Mouse (Mus musculus): ENCODE data around the gene Abcf1. TPM values are rescaled to one million over a fixed set of nuclear protein-coding genes. Genes with fewer than 3 reads are reported as not detected.
A peak's percentile ranks its signal among the peaks of the same experiment; 100 is the strongest.
"Not testable (repeated sequence)": the region's sequence is repeated elsewhere in the genome, so short reads cannot be mapped to it uniquely, and the experiment has no call there.

Gene Abcf1
- total RNA-seq, 2 experiments from 2014 or later: 64.6 to 68.1 TPM

- DNase-seq: peak; percentile 89
Measured at GRCm38 (mm10) chr17:35979401-35980362, 10.1 kb upstream of the Abcf1 start, which contains the start of the genes Gnl1 and Prr3. Gnl1 (plus strand) TSS chr17:35979851. Prr3 (minus strand) TSS chr17:35980236.

- peak; percentile 19 for DNase-seq
Measured at GRCm38 (mm10) chr17:35978811-35979400, 9.3 kb upstream of the Abcf1 start.

- DNase-seq: no peak
Measured at GRCm38 (mm10) chr17:35972131-35972530, 2.6 kb upstream of the Abcf1 start.

- DNase-seq: no peak
Measured at GRCm38 (mm10) chr17:35967621-35968020, 1.9 kb downstream of the Abcf1 start.

GRCm38 (mm10) chr17:35963279-35963678, 6.3 kb downstream of the Abcf1 start:
- DNase-seq: no peak

- no peak for DNase-seq
Measured at GRCm38 (mm10) chr17:35958533-35959223, 10.9 kb downstream of the Abcf1 start.

GRCm38 (mm10) chr17:35954665-35955064, 14.9 kb downstream of the Abcf1 start:
- DNase-seq: no peak

- DNase-seq: not testable (repeated sequence)
Measured at GRCm38 (mm10) chr17:35952559-35952958, 17.0 kb downstream of the Abcf1 start.

GRCm38 (mm10) chr17:35950946-35951345, 18.6 kb downstream of the Abcf1 start:
- DNase-seq: not testable (repeated sequence)

GRCm38 (mm10) chr17:35939941-35940340, 29.6 kb downstream of the Abcf1 start:
- DNase-seq: no peak

- DNase-seq: no peak
Measured at GRCm38 (mm10) chr17:35939108-35939507, 30.5 kb downstream of the Abcf1 start.

- DNase-seq: no peak
Measured at GRCm38 (mm10) chr17:35937700-35938348, 31.7 kb downstream of the Abcf1 start.

GRCm38 (mm10) chr17:35935763-35936162, 33.8 kb downstream of the Abcf1 start:
- DNase-seq: not testable (repeated sequence)

- no peak for DNase-seq
Measured at GRCm38 (mm10) chr17:35932608-35933007, 37.0 kb downstream of the Abcf1 start.

- DNase-seq: no peak
Measured at GRCm38 (mm10) chr17:35930627-35931026, 38.9 kb downstream of the Abcf1 start.

- DNase-seq: no peak
Measured at GRCm38 (mm10) chr17:35929534-35929933, 40.0 kb downstream of the Abcf1 start.

- no peak for DNase-seq
Measured at GRCm38 (mm10) chr17:35927471-35927870, 42.1 kb downstream of the Abcf1 start.

GRCm38 (mm10) chr17:35923281-35923680, 46.3 kb downstream of the Abcf1 start:
- no peak for DNase-seq

- DNase-seq: no peak
Measured at GRCm38 (mm10) chr17:35922566-35922965, 47.0 kb downstream of the Abcf1 start.

- no peak for DNase-seq
Measured at GRCm38 (mm10) chr17:35921710-35922109, 47.9 kb downstream of the Abcf1 start.

GRCm38 (mm10) chr17:35920862-35921562, 48.5 kb downstream of the Abcf1 start:
- DNase-seq: no peak
